Mouse (Mus musculus) forebrain, embryonic 12.5 days (tissue): ENCODE measurements around the gene Tgif2lx1. TPM values are rescaled to one million over a fixed set of nuclear protein-coding genes. Genes with fewer than 3 reads are reported as not detected.
"Not testable (repeated sequence)": the region's sequence is repeated elsewhere in the genome, so short reads cannot be mapped to it uniquely, and the experiment has no call there.

Source experiments
- ATAC-seq: fragments of 200-750 bp; cut with Nextera tagmentation; 2 replicates; pipeline ENCODE4 v1.8.0; 2017; ENCODE audit warnings: moderate TSS enrichment; ENCODE audit not compliant: low FRiP score
- H3K27ac ChIP-seq: fragments of 300-500 bp; sonication (generic); 2 replicates; pipeline ENCODE4 v1.5.1; 2016; ENCODE audit warnings: mild to moderate bottlenecking
- H3K27me3 ChIP-seq: fragments of 300-500 bp; sonication (generic); 2 replicates; pipeline ENCODE4 v1.6.1; 2016; ENCODE audit warnings: mild to moderate bottlenecking
- H3K36me3 ChIP-seq: fragments of 300-500 bp; sonication (generic); replicated peaks from 2 replicates; pipeline ENCODE4 v1.6.1; 2016; ENCODE audit warnings: mild to moderate bottlenecking
- H3K4me1 ChIP-seq: fragments of 300-500 bp; sonication (generic); 2 replicates; pipeline ENCODE4 v1.6.1; 2016
- H3K4me2 ChIP-seq: fragments of 300-500 bp; sonication (generic); 2 replicates; pipeline ENCODE4 v1.6.1; 2016; ENCODE audit warnings: mild to moderate bottlenecking, moderate library complexity
- H3K4me3 ChIP-seq: fragments of 300-500 bp; sonication (generic); replicated peaks from 2 replicates; pipeline ENCODE4 v1.5.1; 2016; ENCODE audit warnings: mild to moderate bottlenecking
- H3K9ac ChIP-seq: fragments of 300-500 bp; sonication (generic); 2 replicates; pipeline ENCODE4 v1.6.1; 2016; ENCODE audit warnings: mild to moderate bottlenecking
- H3K9me3 ChIP-seq: fragments of 300-500 bp; sonication (generic); 2 replicates; pipeline ENCODE4 v1.6.1; 2016
- WGBS: fragments of 180-500 bp; shearing (Covaris S2); methylation state at CpG from one replicate; pipeline ENCODE4 v1.1.7; 2016; 5-methylcytosine and 5-hydroxymethylcytosine counted together
- polyA plus RNA-seq: library from polyadenylated mRNA; unstranded; fragments of >200 nt; fragmentation: Nextera tagmentation; extraction: Ambion mirVana; gene quantifications from 2 replicates; pipeline ENCODE4 v1.2.1, GENCODE M21; 2016

Gene Tgif2lx1
- polyA plus RNA-seq, result not detected in 2 replicates

DNA sequence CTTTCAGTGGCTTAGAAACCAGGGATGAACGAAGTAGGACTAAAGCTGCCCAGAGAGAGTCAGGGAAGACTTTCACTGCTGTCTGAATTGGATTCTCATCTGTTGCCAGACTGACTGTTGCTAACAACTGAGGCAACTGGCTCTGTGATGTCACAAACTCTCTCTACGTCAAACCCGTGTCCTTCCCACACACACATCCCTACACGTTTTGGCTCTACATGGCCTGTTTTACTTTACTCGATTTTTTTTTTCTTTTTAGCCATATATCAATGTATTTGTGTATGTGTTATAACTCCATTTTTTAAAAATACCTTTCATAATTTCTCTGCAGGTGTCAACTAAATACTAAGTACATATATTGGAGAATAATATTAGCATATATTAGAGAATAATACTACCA lies at the start of gene Tgif2lx1:
Tgif2lx1 (minus strand) TSS at position 101 of the 400 bp plus-strand sequence.
- WGBS, result no CpG with 5 or more reads among the region's 5 CpGs
- not testable (repeated sequence) for H3K4me1 ChIP-seq, ATAC-seq

More for the DNA sequence above, at the start of gene Tgif2lx1:
- not testable (repeated sequence) for H3K9me3 ChIP-seq, H3K27ac ChIP-seq, H3K4me3 ChIP-seq, H3K9ac ChIP-seq, H3K36me3 ChIP-seq, H3K27me3 ChIP-seq, H3K4me2 ChIP-seq

Other genes starting within 250 kb of the Tgif2lx1 start
- not detected in 2 replicates for gene Tgif2lx2, start 53.5 kb downstream of the Tgif2lx1 start, polyA plus RNA-seq